Mouse (Mus musculus) spleen, adult 2 months (tissue): Measurements from ENCODE around the gene S100a9. TPM values are rescaled to one million over a fixed set of nuclear protein-coding genes. Genes with fewer than 3 reads are reported as not detected.

ENCODE experiments used
- DNase-seq, 2 experiments: peaks; one replicate each; pipeline versions ENCODE4 v3.0.0 to v3.0.0-alpha.2; 2012 to 2021; ENCODE audit warnings: low spot score in 2 of 2, low read depth in 1 of 2
- H3K27ac ChIP-seq: fragments of 200-500 bp; 2 replicates; pipeline ENCODE4 v1.5.1; 2012; ENCODE audit warnings: low read length, inconsistent platforms; ENCODE audit not compliant: insufficient read depth
- H3K27me3 ChIP-seq: fragments of 200-500 bp; 2 replicates; pipeline ENCODE4 v1.6.1; 2012; ENCODE audit warnings: mild to moderate bottlenecking, moderate library complexity, low read length, inconsistent platforms; ENCODE audit not compliant: control insufficient read depth, insufficient read depth
- H3K36me3 ChIP-seq: fragments of 200-500 bp; 2 replicates; pipeline ENCODE4 v1.6.1; 2012; ENCODE audit warnings: mild to moderate bottlenecking, low read length, inconsistent platforms; ENCODE audit not compliant: control insufficient read depth, insufficient read depth
- H3K4me1 ChIP-seq: fragments of 200-500 bp; 2 replicates; pipeline ENCODE4 v1.6.1; 2011; ENCODE audit warnings: inconsistent platforms; ENCODE audit not compliant: control insufficient read depth, insufficient read depth, insufficient read length
- H3K4me3 ChIP-seq: fragments of 200-500 bp; 2 replicates; pipeline ENCODE4 v1.5.1; 2011; ENCODE audit warnings: mild to moderate bottlenecking, inconsistent platforms; ENCODE audit not compliant: insufficient read depth, insufficient read length; ENCODE audit errors: extremely low read depth
- CTCF ChIP-seq: fragments of 200-500 bp; IDR thresholded peaks from 2 replicates; pipeline ENCODE4 v1.5.1; 2011; ENCODE audit warnings: mild to moderate bottlenecking, inconsistent platforms; ENCODE audit not compliant: insufficient read depth, insufficient read length, insufficient replicate concordance; ENCODE audit errors: extremely low read depth
- POLR2A ChIP-seq: fragments of 200-500 bp; IDR thresholded peaks from 2 replicates; pipeline ENCODE4 v1.6.1; 2011; ENCODE audit warnings: low read depth, low read length, inconsistent platforms
- WGBS: fragments of 180-500 bp; shearing (Covaris S2); methylation state at CpG from one replicate; pipeline ENCODE4 v1.1.7; 2018; 5-methylcytosine and 5-hydroxymethylcytosine counted together
- polyA plus RNA-seq: library from polyadenylated mRNA; depleted of rRNA; stranded (reverse); fragments of >200 nt; gene quantifications from 2 replicates; pipeline ENCODE4 v1.2.3, GENCODE M21; 2012; rRNA removed

S100a9 gene
- polyA plus RNA-seq, 1 experiment: 64.8 TPM

GRCm38 (mm10) chr3:90652878-90653508 is 42.5 kb downstream of the S100a9 start:
- TF ChIP-seq POLR2A: no peak
- peak; percentile 68; the same call in 1 of the 2 replicates for TF ChIP-seq CTCF
- Histone ChIP-seq H3K27ac (no peak overlapping the region), H3K36me3 (no peaks in the 10 kb centered on the region), H3K4me1 (no peaks in the 10 kb centered on the region), H3K4me3 (no peak overlapping the region), H3K27me3 (no peaks in the 10 kb centered on the region)
- DNase-seq: peak; percentile 14 to 59
- 35% methylated on average over 5 of the region's 5 CpGs for WGBS

DNA sequence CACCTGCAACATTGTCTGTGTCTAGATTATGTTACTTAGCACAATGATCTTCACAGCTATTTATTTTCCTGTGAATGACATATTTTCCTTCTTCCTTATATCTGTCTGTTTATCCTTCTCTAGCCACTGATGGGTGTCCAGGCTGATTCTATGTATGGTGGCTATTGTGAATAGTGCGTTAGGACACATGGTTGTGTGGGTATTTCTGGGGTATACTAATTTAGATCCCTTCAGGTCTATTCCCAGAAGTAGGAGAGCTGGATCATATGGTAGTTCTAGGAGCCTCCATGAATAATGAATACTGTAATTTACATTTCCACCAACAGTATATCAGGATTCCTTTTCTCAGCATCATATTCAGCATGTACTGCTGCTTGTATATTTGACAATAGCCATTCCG is 45.7 kb downstream of the S100a9 start:
- 90% methylated on average over 2 of the region's 2 CpGs for WGBS
- TF ChIP-seq POLR2A (no peak), CTCF (no peak)

DNA sequence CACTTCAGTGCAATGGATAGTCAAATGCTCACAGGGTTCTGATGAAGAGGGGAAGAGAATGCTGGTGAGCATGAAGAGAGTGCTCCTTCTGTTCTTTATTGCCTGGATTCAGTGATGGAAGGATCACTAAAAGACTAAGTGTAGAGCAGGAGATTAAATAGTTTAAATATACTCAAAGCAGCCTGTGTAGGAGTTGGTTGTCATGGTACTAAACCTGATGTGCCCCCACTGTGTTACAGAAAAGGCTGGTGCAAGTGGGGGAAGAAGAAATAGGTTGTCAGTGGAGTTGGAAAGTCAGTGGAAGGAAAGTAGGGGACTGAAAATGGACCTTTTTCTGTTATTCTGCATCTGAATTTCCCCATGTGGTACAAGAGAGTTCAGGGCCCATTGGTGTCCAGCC is 46.5 kb downstream of the S100a9 start:
- no peaks in the 10 kb centered on the region for H3K4me1 ChIP-seq
- H3K27me3 ChIP-seq: no peaks in the 10 kb centered on the region
- DNase-seq: no peak
- no peak overlapping the region for H3K4me3 ChIP-seq
- no peak for TF ChIP-seq POLR2A
- no peak for TF ChIP-seq CTCF
- H3K27ac ChIP-seq: no peak overlapping the region
- no peaks in the 10 kb centered on the region for H3K36me3 ChIP-seq

More for the DNA sequence above, 45.7 kb downstream of the S100a9 start:
- Histone ChIP-seq H3K4me3 (no peak overlapping the region), H3K27ac (no peak overlapping the region), H3K27me3 (no peaks in the 10 kb centered on the region), H3K4me1 (no peaks in the 10 kb centered on the region), H3K36me3 (no peaks in the 10 kb centered on the region)
- DNase-seq: no peak

- TF ChIP-seq CTCF (no peak), POLR2A (no peak)
- Histone ChIP-seq H3K4me1 (no peaks in the 10 kb centered on the region), H3K4me3 (no peak overlapping the region), H3K27ac (no peak overlapping the region), H3K36me3 (no peaks in the 10 kb centered on the region), H3K27me3 (no peaks in the 10 kb centered on the region)
- no peak for DNase-seq
- 90% methylated on average over 1 of the region's 1 CpGs for WGBS
These were observed 48.2 kb downstream of the S100a9 start for GRCm38 (mm10) chr3:90647291-90647690.

- DNase-seq: peak in 1 of 2 experiments; percentile 46
- H3K36me3 ChIP-seq: no peaks in the 10 kb centered on the region
- TF ChIP-seq CTCF (peak; percentile 63; the same call in 1 of the 2 replicates), POLR2A (no peak)
- 44% methylated on average over 3 of the region's 3 CpGs for WGBS
- no peak overlapping the region for H3K27ac ChIP-seq
- no peaks in the 10 kb centered on the region for H3K27me3 ChIP-seq
- no peaks in the 10 kb centered on the region for H3K4me1 ChIP-seq
- no peak overlapping the region for H3K4me3 ChIP-seq
These were observed 51.3 kb downstream of the S100a9 start for GRCm38 (mm10) chr3:90644220-90644619.

Other genes starting within 250 kb of the S100a9 start
- 15.4 and 16.1 TPM in 2 replicates for gene Npr1, start 229.9 kb downstream of the S100a9 start, polyA plus RNA-seq
- 12.3 and 12.6 TPM in 2 replicates for gene Ilf2, start 219.6 kb downstream of the S100a9 start, polyA plus RNA-seq
- 12.4 and 13.2 TPM in 2 replicates for gene Snapin, start 204.7 kb downstream of the S100a9 start, polyA plus RNA-seq
- gene Chtop, start 186.2 kb downstream of the S100a9 start, polyA plus RNA-seq: 32.9 and 34.0 TPM in 2 replicates
- 15.9 and 28.8 TPM in 2 replicates for gene S100a1, start 181.3 kb downstream of the S100a9 start, polyA plus RNA-seq
- gene S100a13, start 181.3 kb downstream of the S100a9 start, polyA plus RNA-seq: 27.0 and 30.0 TPM in 2 replicates
- gene S100a14, start 168.9 kb downstream of the S100a9 start, polyA plus RNA-seq: 0.06 TPM in 1 of 2 replicates, not detected in the other
- 15.9 and 18.7 TPM in 2 replicates for gene S100a16, start 158.5 kb downstream of the S100a9 start, polyA plus RNA-seq
- gene S100a3, start 135.1 kb downstream of the S100a9 start, polyA plus RNA-seq: 0.46 and 0.55 TPM in 2 replicates
- gene S100a2, start 105.5 kb downstream of the S100a9 start, polyA plus RNA-seq: not detected in 2 replicates
- gene Gm42674, start 93.8 kb downstream of the S100a9 start, polyA plus RNA-seq: not detected in 2 replicates
- gene S100a4, start 92.0 kb downstream of the S100a9 start, polyA plus RNA-seq: 43.5 and 68.3 TPM in 2 replicates
- gene S100a5, start 87.2 kb downstream of the S100a9 start, polyA plus RNA-seq: not detected in 2 replicates
- gene S100a6, start 82.8 kb downstream of the S100a9 start, polyA plus RNA-seq: 90.6 and 121 TPM in 2 replicates
- gene S100a7a, start 41.7 kb downstream of the S100a9 start, polyA plus RNA-seq: 0.07 and 0.08 TPM in 2 replicates
- gene S100a8, start 26.7 kb downstream of the S100a9 start, polyA plus RNA-seq: 29.8 and 32.1 TPM in 2 replicates
- 0.08 and 0.09 TPM in 2 replicates for gene Pglyrp4, start 31.2 kb upstream of the S100a9 start, polyA plus RNA-seq
- not detected in 2 replicates for gene Gm5849, start 82.2 kb upstream of the S100a9 start, polyA plus RNA-seq